Mouse (Mus musculus) spleen, postnatal 4 days (tissue): ENCODE results near the gene Fxn.
A peak's percentile ranks its signal among the peaks of the same experiment; 100 is the strongest.
"Not testable (repeated sequence)": the region's sequence is repeated elsewhere in the genome, so short reads cannot be mapped to it uniquely, and the experiment has no call there.

ENCODE experiments used
- DNase-seq, 2 experiments: peaks; one replicate each; pipeline ENCODE4 v3.0.0; 2022; ENCODE audit warnings: low spot score in 2 of 2

Gene Fxn

GRCm38 (mm10) chr19:24241799-24242546 is 38.4 kb downstream of the Fxn start:
- no peak for DNase-seq

GRCm38 (mm10) chr19:24241271-24241670 is 39.1 kb downstream of the Fxn start:
- no peak for DNase-seq

- DNase-seq, result no peak
These were observed 42.4 kb downstream of the Fxn start for GRCm38 (mm10) chr19:24238011-24238410.

- DNase-seq, result not testable (repeated sequence)
These were observed 48.0 kb downstream of the Fxn start for GRCm38 (mm10) chr19:24232356-24232755.

- no peak for DNase-seq
These were observed 55.1 kb downstream of the Fxn start for GRCm38 (mm10) chr19:24225305-24225696.

GRCm38 (mm10) chr19:24224500-24225304 is 55.7 kb downstream of the Fxn start, which contains the start of gene Tjp2:
Tjp2 (minus strand) TSS chr19:24225030.
- DNase-seq, result peak; percentile 34 to 73

- DNase-seq, result no peak
These were observed 56.6 kb downstream of the Fxn start for GRCm38 (mm10) chr19:24223851-24224251.

GRCm38 (mm10) chr19:24221455-24221854 is 59.0 kb downstream of the Fxn start:
- no peak for DNase-seq

GRCm38 (mm10) chr19:24220795-24221445 is 59.5 kb downstream of the Fxn start:
- no peak for DNase-seq

- no peak for DNase-seq
These were observed 61.4 kb downstream of the Fxn start for GRCm38 (mm10) chr19:24219011-24219410.

GRCm38 (mm10) chr19:24218291-24218690 is 62.1 kb downstream of the Fxn start:
- no peak for DNase-seq

- no peak for DNase-seq
These were observed 62.6 kb downstream of the Fxn start for GRCm38 (mm10) chr19:24217851-24218250.

GRCm38 (mm10) chr19:24216771-24217170 is 63.6 kb downstream of the Fxn start:
- no peak for DNase-seq

- DNase-seq, result no peak
These were observed 65.5 kb downstream of the Fxn start for GRCm38 (mm10) chr19:24214939-24215338.

- no peak for DNase-seq
These were observed 67.1 kb downstream of the Fxn start for GRCm38 (mm10) chr19:24213299-24213698.

- no peak for DNase-seq
These were observed 67.7 kb downstream of the Fxn start for GRCm38 (mm10) chr19:24212552-24213249.
